Mouse (Mus musculus) liver, adult (tissue): ENCODE results near the gene Spsb2.

Experiments used
- GATA4 ChIP-seq: IDR thresholded peaks from 2 replicates; pipeline ENCODE4 v1.6.1; 2014; ENCODE audit warnings: mild to moderate bottlenecking, low read length; ENCODE audit not compliant: insufficient replicate concordance

The Spsb2 gene

DNA sequence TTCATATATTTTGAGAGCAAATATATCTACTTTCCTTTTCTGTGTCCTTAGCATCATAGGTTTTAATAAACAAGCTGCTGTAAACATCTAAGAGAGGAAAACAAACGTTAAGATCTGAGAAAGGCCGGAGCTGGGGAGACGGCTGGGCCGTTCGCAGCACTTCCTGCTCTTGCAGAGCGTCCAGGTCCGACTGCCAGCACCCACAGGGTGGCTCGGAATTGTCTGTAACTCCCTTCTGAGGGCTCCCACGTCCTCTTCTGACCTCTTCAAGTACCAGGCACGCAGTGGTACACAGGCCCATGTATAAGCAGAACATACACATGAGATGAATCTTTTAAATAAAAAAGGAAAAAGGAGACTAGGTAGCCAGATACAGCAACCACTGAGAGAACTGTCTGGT is 20.7 kb upstream of the Spsb2 start:
- no peak for TF ChIP-seq GATA4

DNA sequence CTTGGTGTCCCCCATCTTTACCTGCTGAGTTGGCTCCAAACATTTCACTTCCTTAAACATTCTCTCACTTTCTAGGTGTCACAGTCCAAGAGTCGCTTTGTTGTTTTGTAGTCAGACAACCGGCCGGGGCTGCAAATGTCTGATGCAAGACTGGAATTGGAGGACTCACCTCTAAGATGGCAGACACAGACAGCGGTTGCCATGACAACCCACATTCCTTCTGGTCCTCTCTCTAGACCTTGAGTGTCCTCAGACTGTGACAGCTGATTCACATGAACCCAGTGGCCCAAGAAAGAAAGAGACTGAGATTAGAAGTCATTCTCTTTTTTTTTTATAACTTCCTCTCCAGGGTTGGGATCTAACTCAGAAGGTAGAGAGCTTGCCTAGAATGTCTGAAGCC is 18.9 kb upstream of the Spsb2 start:
- TF ChIP-seq GATA4 = no peak

DNA sequence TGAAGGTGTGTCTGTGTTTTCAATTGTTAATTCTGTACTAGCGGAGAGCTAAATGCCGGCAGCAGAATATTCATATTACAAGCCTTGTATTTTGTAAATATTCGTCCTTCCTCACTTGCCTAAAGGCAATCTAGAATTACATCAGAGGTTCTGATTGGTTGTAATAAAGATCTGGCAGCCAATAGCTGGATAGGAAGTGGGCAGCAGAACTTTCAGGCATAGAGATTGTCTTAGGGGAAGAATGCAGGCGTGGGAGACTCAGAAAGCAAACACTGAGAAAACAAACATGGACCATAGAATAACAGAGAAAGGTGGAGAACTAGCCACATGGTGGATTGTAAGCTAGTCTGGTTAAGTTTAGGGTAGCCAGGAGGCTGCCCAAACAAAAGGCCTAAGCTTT is 18.3 kb upstream of the Spsb2 start:
- TF ChIP-seq GATA4 = no peak

DNA sequence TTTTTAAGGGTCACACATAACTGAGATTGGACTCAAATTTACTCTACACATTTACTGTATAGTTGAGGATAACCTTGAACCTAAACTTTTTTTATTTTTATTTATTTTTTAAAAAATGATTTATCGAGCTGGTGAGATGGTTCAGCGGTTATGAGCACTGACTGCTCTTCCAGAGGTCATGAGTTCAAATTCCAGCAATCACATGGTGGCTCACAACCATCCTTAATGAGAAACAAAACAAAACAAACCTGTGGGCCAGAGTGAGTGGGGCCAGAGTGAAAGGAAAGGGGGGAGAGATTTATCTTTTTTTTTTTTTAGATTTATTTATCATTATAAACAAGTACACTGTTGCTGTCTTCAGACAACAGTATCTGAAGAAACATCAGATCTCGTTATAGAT is 16.6 kb upstream of the Spsb2 start:
- no peak for TF ChIP-seq GATA4

GRCm38 (mm10) chr6:124795781-124796180 is 12.7 kb upstream of the Spsb2 start:
- TF ChIP-seq GATA4 = no peak

DNA sequence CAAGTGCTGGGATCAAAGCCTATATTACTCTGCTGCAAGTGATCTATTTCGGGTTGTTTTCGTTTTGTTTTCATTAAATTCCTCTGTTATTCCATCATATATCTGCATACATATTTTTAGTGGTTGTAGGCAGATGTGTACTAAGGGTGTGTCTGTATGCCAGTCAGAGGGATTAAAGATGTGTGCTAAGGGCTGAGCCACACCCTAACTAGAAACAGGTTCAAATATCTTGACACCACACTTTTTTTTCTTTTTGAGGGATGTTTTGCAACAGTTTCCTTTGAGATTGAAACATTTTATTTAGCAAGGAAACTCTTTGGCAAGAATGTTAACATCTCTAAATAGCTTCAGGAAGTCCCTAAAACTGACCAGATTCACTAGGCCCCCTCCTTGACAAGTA is 12.3 kb upstream of the Spsb2 start:
- TF ChIP-seq GATA4 = no peak

GRCm38 (mm10) chr6:124803061-124803460 is 5.4 kb upstream of the Spsb2 start:
- no peak for TF ChIP-seq GATA4

DNA sequence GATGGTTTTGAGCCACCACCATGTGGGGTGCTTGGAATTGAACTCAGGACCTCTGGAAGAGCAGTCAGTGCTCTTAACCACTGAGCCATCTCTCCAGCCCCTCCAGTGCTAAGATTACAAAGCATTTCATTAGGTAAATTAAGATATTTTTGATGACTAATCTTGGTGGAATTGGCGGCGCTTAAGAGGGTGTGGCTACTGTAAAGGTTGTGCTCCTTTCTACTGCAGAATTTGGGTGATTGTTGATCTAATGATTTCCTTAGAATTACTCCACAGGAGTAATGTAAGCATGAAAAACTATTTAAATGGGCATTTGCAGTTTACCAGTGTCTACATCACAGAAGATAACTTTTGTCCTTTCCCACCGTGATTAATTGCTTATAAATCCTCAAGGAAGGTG is 4.1 kb upstream of the Spsb2 start:
- TF ChIP-seq GATA4 = no peak

DNA sequence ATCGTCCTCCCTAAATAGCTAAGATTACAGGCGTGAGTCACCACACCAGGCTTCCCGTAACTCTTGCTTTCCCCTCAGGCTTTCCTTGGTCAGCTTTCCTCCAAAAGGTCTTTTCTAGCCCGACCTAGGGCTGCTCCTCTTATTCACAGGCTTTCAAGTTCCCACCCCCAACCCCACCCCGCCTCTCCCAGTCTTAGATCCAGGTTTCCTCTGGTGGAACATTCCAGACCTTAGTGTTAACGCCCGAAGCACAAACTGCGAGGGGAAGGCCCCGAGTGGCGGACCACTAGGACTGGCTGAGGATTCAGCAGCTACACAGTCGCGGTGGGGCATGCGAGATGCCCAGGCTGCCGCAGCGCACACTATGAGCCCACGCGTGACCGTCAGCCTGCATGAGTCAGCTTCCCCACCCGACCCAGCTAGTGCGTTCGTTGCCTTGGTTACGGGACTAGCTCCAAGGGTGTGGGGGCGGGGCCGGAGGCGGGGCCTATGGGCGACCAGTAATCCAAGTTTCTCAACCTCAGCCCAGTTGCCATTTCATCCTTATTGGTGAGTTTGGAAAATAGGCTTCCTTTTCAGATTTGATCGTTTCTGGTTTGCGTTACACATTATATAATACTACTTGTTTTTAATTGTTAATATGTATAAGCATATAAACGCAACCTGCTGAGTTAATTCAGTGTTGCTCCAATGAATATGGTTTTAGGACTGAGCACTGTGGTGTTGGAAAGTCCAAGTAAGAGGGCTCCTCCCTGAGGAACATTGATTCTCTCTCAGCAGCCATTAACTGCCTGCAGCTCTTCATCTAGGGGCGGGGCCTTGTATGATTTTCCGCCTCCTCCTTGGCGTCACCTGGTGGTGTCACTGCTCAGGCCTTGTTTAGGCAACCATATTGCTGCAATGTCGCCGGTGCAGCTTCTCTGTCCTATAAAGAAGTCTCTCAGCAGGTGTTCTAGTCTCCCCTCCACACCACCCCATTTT is 2.8 kb upstream of the Spsb2 start:
- TF ChIP-seq GATA4 = no peak

DNA sequence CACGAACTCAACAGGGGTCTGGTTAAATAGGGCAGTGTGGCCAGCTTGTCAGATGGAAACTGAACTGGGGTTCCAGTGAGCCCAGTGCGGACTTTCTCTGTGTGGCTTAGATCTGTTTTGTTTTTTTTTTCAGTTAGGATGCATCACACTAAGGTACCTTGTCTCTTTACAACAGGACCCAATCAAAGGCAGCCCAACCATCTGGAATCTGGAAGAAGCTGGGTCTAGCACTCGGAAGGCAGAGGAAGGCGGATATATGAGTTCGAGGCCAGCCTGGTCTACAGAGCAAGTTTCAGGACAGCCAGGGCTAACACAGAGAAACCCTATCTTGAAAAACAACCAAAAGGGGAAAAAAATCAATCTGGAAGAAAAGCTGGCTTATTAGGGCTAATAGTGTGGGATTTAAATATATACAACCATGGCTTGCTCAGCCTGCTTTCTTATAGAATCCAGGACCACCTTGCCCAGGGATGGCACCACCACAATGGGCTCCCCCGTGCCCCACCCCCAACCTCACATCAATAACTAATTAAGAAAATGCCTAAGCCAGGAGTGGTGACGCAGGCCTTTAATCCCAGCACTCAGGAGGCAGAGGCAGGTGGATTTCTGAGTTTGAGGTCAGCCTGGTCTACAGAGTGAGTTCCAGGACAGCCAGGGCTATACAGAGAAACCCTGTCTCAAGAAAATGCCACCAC is 1.9 kb upstream of the Spsb2 start:
- TF ChIP-seq GATA4 = no peak

DNA sequence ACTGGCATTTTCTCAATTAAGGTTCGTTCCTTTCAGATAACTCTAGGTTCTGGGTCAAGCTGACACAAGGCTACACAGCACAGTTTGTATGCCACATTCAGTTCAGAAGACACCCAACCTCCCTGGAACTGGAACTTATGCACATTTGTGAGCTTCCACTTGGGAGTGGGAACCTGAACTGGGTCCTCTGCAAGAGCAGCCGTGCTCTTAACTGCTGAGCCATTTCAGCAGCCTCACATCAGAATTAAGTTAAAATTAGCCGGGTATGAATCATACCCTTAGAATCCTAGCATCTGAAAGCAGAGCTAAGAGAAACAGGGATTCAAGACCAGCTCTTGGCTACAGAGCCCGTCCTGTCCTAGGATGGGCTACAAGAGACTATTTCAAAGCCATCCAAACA is 1.1 kb upstream of the Spsb2 start:
- no peak for TF ChIP-seq GATA4

DNA sequence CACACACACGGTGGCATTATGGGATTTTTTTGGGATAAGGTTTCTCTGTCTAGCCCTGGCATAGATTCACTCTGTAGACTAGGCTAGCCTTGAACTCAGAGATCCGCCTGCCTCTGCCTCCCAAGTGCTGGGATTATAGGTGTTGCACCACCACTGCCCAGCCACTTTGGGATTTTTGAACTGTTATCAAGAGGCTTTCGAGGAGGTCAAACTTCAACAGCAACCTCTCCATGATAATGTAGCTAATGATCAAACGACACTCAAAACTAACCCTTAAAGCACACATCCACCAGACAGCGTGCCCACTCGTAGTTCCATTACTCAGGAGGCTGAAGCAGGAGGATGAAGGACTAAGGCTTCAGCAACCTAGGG is 489 bp upstream of the Spsb2 start:
- no peak for TF ChIP-seq GATA4

DNA sequence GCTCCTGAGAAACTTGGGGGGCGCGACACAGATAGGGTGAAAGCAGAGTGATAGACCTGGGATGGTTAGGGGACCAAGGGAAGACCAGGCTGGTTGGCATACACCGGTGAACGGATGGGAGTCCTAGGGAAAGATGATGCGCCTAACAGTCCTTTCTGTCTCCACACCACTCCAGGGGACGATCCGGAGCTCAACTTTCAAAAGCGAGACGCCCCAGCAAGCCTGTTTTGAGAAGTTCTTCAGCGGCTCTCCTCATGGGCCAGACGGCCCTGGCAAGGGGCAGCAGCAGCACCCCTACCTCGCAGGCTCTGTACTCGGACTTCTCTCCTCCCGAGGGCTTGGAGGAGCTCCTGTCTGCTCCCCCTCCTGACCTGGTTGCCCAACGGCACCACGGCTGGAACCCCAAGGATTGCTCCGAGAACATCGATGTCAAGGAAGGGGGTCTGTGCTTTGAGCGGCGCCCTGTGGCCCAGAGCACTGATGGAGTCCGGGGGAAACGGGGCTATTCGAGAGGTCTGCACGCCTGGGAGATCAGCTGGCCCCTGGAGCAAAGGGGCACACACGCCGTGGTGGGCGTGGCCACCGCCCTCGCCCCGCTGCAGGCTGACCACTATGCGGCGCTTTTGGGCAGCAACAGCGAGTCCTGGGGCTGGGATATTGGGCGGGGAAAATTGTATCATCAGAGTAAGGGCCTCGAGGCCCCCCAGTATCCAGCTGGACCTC is 752 bp downstream of the Spsb2 start:
- TF ChIP-seq GATA4 = no peak

DNA sequence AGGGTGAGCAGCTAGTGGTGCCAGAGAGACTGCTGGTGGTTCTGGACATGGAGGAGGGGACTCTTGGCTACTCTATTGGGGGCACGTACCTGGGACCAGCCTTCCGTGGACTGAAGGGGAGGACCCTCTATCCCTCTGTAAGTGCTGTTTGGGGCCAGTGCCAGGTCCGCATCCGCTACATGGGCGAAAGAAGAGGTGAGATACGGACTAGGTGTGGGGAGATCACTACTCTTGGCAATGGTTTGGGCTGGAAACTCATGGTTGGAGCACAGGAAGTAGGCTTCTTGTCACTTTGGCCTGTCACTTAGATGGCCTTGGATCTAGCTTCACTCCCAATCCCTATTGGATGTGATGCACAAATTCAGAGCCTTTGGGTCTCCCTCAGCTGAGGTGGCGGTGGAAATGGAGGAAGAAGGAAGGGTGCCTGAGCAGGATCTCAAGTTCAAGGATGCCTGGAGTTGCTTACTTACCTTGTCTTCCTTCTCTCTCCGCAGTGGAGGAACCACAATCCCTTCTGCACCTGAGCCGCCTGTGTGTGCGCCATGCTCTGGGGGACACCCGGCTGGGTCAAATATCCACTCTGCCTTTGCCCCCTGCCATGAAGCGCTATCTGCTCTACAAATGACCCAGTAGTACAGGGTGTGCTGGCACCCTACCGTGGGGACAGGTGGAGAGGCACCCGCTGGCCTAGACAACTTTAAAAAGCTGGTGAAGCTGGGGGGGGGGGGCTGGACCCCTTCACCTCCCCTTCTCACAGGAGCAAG is 1.5 kb downstream of the Spsb2 start:
- TF ChIP-seq GATA4 = no peak

- TF ChIP-seq GATA4 = no peak
Observed at GRCm38 (mm10) chr6:124811403-124811665, 2.9 kb downstream of the Spsb2 start.

GRCm38 (mm10) chr6:124811701-124812560 is 3.5 kb downstream of the Spsb2 start:
- no peak for TF ChIP-seq GATA4
